Mouse (Mus musculus): ENCODE data around the gene Bcl2l2.
A peak's percentile ranks its signal among the peaks of the same experiment; 100 is the strongest.

Bcl2l2 gene

GRCm38 (mm10) chr14:54893651-54894181 lies 10.5 kb downstream of the Bcl2l2 start:
- peak; percentile 96 for DNase-seq (ENCODE audit: low spot score in 2 of 2)

- DNase-seq (ENCODE audit: low spot score in 2 of 2) = peak; percentile 65 to 85
Measured at GRCm38 (mm10) chr14:54894296-54895151, 11.3 kb downstream of the Bcl2l2 start.

DNA sequence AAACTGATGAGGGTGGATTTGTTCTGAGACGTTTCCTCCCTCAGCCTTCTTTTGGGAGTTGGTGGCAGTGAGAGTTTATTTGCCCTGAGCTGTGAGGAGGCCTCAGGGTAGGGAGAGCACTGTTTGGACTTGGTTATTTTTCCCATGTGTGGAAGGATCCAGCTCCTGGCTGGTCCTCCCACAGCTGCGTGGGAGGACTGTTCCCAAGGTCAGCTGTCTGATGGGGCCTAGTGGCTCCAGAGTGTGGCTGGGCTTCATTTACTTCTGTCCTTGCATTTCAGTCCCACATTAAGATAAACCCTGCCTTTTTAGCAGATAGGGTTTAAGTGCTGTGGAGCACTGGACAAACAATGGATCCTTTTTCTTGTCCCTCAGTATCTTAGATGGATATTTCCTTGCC lies 14.3 kb downstream of the Bcl2l2 start:
- DNase-seq (ENCODE audit: low spot score in 2 of 2) = no peak

- peak in 1 of 2 experiments; percentile 49 for DNase-seq (ENCODE audit: low spot score in 2 of 2)
Measured at GRCm38 (mm10) chr14:54900383-54900782, 17.2 kb downstream of the Bcl2l2 start.

- no peak for DNase-seq (ENCODE audit: low spot score in 2 of 2)
Measured at GRCm38 (mm10) chr14:54903641-54904040, 20.5 kb downstream of the Bcl2l2 start.

DNA sequence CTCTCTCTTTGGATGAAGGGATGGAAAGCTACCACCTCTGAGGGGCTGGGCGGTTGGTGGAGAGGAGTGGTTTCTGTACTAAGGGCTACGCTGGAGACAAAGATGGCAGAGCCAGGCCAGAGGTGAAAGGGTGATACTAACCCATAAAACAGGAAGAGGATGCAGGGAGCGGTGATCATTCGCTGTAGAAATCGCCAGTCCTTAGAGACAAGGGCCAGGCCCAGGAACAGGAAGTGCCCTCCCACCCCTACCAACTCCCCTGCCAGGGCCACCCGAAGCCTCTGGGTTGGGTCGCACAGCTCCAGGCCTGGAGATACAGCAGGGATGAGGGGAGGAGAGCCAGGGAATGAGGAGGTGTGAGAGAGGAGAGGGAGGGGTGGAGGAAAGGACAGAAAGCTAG lies 25.5 kb downstream of the Bcl2l2 start:
- DNase-seq (ENCODE audit: low spot score in 2 of 2) = no peak

DNA sequence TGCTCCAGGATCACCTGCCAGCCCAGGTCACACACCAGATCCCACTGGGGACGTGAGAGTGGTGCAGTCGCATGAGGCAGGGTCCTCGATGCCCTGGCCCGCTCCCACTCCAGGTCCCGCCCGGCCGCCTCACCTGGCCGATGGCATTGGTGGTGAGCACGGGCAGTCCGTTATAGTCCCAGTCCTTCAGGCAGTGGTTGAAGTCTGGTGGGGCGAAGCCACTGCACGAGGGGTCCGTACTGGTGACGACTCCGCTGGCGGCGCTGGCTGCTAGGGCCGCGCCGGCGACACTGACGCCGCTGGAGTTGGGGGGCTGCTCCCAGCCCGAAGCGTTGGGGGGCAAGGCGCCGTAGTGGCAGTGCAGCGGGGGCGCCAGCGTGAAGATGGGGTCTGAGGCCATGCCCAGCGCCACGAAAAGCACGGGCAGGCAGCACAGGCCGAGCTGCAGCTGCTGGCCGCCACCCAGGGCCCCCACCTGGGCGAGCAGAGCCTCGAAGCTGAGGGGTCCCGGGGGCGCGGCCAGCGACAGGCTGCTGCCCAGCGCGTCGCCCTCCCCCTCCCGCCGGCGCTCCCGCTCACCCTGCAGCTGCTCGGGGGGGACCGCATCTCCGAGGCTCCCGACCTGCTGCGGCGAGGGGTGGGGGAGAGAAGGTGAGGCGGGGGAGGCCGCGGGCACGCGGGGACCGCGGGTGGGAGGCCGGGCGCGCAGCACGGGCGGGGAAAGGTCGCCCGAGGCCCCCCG lies 29.1 kb downstream of the Bcl2l2 start:
- no peak for DNase-seq (ENCODE audit: low spot score in 2 of 2)

DNA sequence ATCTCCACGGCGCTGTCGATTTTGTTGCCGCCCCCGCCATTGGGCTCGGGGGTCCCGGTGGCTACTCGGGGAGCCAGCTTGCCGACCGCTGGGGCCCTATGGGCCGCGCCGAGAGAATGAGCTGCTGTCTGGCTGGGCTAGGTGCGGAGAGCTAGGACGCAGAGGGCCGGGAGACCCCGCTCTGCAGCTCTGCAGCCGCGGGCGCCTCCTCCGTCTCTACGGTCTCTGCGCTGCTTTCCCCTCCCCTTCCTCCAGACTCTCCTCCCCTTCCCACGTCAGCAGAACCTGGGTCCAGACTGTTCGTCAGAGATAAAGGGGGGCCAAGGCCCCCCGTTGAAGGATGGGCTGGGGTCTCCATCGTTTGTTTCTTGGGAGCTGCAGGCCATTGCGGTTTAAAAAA lies 29.7 kb downstream of the Bcl2l2 start, which contains the start of gene Slc22a17:
Slc22a17 (minus strand) TSS at position 247 of the 400 bp plus-strand sequence.
- peak in 1 of 2 experiments; percentile 69 for DNase-seq (ENCODE audit: low spot score in 2 of 2)

- DNase-seq (ENCODE audit: low spot score in 2 of 2) = no peak
Measured at GRCm38 (mm10) chr14:54913343-54913742, 30.2 kb downstream of the Bcl2l2 start.

DNA sequence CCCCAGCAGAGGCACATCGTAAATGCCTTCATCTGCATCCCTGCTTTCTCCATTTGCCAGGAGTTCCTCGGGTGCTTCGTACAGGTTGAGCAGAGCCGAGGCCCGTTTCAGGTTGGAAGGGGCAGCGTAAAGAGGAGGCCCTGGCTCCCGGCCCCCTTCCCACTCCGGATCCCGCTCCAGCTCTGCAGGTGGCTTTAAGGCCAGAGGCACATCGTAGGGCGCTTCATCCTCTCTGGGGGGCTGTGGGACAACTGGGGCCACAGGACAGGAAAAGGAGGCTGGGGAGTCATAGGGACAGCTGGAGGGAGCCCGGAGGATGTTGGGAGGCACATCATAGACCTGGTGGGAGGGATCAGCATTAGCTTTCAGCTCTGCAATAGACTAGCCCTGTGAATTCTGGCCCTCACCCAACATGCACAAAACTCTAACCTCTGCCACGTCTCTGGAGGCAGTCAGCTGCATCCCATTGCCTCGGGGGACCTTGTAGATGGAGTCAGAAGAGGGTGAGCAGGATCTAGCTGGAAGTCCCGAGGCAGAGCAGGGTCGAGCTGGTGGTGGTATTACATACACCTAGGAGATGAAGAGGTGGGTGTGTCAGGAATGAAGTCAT lies 37.0 kb downstream of the Bcl2l2 start:
- no peak for DNase-seq (ENCODE audit: low spot score in 2 of 2)

DNA sequence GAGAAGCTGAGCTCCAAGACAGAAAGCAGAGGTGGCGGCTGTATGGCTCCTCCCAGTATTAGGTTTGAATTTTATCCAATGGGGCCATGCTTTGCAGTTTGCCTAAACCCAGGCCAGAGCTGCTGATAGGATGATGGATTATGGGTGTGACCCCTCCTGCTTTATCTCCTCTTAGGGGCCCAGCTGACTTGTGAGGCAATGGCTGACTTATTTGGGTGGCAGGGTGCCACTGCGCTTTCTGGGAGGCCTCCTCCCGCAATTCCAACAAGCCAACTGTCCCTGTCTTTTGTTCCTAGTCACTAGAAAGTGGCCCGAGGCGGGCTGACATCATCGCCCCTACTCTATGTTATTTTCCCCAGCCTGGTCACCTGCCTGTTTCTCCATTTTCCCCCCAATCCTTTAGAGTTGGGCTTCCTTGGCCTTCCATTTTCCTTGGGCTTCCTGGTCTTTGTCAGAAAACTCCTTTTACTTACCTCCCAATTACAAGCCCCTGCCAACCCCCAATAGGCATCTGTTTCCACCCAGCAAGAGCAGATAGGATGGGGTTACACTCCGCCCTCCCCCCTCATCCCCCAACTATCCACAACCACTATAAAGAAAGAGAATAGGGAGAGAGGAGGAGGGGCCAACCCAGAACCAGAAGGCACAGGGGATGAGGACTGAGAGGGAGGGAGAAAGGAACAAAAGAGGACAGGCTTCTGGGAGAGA lies 41.6 kb downstream of the Bcl2l2 start:
- no peak for DNase-seq (ENCODE audit: low spot score in 2 of 2)

- DNase-seq (ENCODE audit: low spot score in 2 of 2) = no peak
Measured at GRCm38 (mm10) chr14:54925349-54926342, 42.5 kb downstream of the Bcl2l2 start, which contains the start of gene Efs. Gene Efs, minus strand, starts transcription at chr14:54926126.

GRCm38 (mm10) chr14:54926401-54927158 lies 43.4 kb downstream of the Bcl2l2 start:
- DNase-seq (ENCODE audit: low spot score in 2 of 2) = no peak

- no peak for DNase-seq (ENCODE audit: low spot score in 2 of 2)
Measured at GRCm38 (mm10) chr14:54927296-54927695, 44.1 kb downstream of the Bcl2l2 start.

- DNase-seq (ENCODE audit: low spot score in 2 of 2) = no peak
Measured at GRCm38 (mm10) chr14:54929801-54930200, 46.6 kb downstream of the Bcl2l2 start.

DNA sequence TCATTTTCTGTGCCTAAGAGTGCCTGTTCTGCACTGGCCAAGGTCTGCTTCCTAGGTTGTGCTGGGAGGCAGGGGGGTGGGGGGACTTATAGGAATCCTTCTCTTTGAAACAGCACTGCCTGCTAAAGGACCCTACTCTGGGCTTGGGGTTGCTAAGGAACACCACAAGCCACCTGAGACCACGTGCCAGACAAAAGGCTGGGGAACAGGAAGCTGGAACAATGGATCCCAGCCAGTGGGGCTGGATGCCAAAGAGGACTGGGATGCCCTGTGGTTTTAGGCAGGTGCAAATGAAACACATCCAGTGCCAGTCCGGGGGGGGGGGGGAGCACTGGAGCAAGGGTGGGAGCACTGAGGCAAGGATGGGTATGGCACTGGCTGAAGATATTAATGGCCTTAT lies 47.3 kb downstream of the Bcl2l2 start:
- no peak for DNase-seq (ENCODE audit: low spot score in 2 of 2)

DNA sequence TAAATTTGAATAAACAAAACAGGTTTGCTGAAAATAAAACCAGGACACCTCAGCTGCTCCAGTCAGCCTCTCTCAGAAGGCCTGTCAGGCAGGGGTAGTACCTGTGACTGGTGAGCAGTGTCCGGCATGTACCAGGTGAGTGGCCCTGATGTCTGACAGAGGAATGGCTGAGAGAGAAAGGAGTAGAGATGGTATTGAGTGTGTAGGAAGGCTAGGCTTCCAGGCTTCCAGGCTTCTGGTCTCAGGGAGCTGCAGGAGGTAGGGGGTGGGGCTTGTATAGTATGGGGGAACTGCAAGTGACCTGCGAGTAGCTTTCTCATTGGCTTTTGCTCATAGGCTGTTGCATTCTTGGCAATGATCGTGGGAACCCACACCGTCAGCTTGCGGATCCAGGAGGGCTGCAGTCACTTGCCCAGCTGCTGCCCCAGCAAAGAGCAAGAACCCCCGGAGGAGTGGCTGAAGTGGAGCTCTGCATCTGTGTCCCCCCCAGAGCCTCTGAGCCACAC lies 49.5 kb downstream of the Bcl2l2 start, which contains the start of gene Il25:
Il25 (plus strand) TSS at position 51 of the 506 bp plus-strand sequence.
- no peak for DNase-seq (ENCODE audit: low spot score in 2 of 2)

DNA sequence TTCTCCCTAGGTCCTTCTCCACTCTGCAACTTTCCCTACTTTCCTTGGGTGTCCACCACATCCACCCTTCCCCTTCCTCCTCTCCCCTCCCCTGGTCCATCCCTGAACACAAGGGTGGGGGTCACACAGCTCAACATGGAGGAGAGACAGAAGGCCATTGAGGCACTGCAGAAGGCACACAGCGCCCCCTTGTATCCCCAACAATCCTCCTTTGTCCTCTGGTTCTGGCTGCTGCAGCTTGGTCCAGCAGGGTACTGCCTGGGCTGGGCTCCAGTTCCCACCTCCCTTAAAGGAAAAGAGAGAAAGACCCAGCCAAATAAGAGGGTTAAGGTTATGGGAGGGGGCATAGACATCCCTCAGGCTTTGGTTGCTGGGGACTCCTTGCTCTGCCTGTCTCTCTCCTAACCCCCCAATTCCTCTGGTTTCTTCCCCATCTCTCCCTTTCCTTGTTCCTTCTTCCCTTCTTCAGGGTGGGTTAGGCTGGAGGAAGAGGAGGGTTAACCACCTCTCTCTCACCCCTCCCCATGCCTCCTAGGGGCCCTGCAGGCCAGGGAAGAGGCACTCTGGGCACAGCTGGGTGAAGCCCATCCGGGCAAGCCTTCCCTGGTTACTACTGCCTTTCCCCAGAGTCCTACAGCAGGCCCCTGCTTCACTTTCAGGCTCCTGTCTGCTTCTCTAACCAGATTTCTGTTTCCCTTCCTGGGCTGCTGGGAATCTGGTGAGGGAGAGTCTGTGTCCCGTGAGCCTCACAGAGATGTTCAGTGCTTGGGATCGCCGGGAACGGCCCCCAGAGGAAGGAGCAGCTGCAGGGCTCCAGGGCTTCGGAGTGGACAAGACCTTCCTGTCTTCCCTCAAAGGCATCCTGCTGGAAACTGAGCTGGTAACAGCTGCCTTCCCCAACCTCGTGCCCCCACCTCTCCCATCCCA lies 53.0 kb downstream of the Bcl2l2 start, which contains the start of gene Cmtm5:
Cmtm5 (plus strand) TSS at position 358 of the 927 bp plus-strand sequence.
- DNase-seq (ENCODE audit: low spot score in 2 of 2) = no peak
